Mouse (Mus musculus): ENCODE results near the gene Pard3b.

DNA sequence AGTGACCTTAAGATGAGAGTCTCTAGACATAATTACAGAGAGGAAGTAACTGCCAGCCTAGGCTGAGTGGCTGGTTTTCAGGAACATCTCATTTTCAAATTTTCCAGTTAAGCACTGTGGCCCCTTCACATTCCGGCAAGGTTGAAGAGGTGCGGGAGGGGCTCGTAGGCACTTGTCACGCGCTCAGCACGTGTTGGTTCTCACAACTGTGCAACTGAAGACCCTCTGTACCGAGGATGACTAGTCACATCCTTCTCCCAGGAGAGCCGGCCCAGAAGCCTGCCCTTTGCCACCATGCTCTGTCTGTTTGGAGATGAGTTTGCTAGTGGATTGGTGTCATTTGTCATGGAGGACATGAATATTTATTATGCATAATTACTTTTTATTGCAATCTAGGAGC is 558.9 kb downstream of the Pard3b start:
- TF ChIP-seq POLR2A (IDR thresholded peaks at IDR 0.05; ENCODE audit: borderline replicate concordance, extremely low read depth, low read depth, low read length): no peak
- TF ChIP-seq CTCF (IDR thresholded peaks at IDR 0.05; ENCODE audit: insufficient read depth, low read length): no peak
